In genomic region chr5:110204777-110205176, GRCm38 (mm10) we compare ENCODE assay signal across 9 mouse cellular contexts. TPM values are rescaled to one million over a fixed set of nuclear protein-coding genes. Genes with fewer than 3 reads are reported as not detected.
DNase-seq lines count a peak whose midpoint lies in the region; ATAC-seq and TF ChIP-seq lines count a peak whose summit lies in the region.
"Had no signal": no experiment of that assay in that cellular context is flagged by ENCODE, and none has a peak within 500 bp of the region (broad histone marks: within the 10 kb centered on the region; RNA-seq: fewer than 3 reads in every experiment).

No protein-coding gene starts in this region.

- TF ChIP-seq CTCF in layer of hippocampus, adult 2 months (conservative IDR thresholded peaks at IDR 0.05) = peak; percentile 72
- TF ChIP-seq CTCF in C2C12 (IDR thresholded peaks at IDR 0.05; ENCODE audit: control insufficient read depth, insufficient read depth, insufficient read length) = peak; percentile 10

- intact Hi-C loops in left cerebral cortex, postnatal 10 days (cut with DNase I) = no loop called here

- no peaks in the 10 kb centered on the region for H3K9me3 ChIP-seq in forebrain, embryonic 15.5 days
- H3K9me3 ChIP-seq: hindbrain, embryonic 12.5 days had no signal

- no peaks in the 10 kb centered on the region for H3K79me3 ChIP-seq in C2C12 (ENCODE audit: low read depth)

- H3K4me3 ChIP-seq in layer of hippocampus, adult 2 months = no peak overlapping the region
- no peak overlapping the region for H3K4me3 ChIP-seq in C2C12 (ENCODE audit: insufficient read depth, poor library complexity, severe bottlenecking)
- H3K4me3 ChIP-seq in forebrain, embryonic 15.5 days = no peak overlapping the region
- H3K4me3 ChIP-seq: hindbrain, embryonic 12.5 days had no signal

- no peaks in the 10 kb centered on the region for H3K4me1 ChIP-seq in forebrain, embryonic 15.5 days
- H3K4me1 ChIP-seq: hindbrain, embryonic 12.5 days had no signal

- H3K27me3 ChIP-seq in C2C12 (ENCODE audit: control insufficient read depth, insufficient read depth, insufficient read length) = no peaks in the 10 kb centered on the region
- no peaks in the 10 kb centered on the region for H3K27me3 ChIP-seq in forebrain, embryonic 15.5 days
- H3K27me3 ChIP-seq: hindbrain, embryonic 12.5 days had no signal

- no peak for DNase-seq in layer of hippocampus, adult 2 months (ENCODE audit: low spot score in 2 of 2)
- no peak for DNase-seq in layer of hippocampus, postnatal 36 days
- peak; percentile 11 for DNase-seq in MN1 (ENCODE audit: low spot score)
- no peak for DNase-seq in left cerebral cortex, postnatal 10 days (ENCODE audit: extremely low spot score in 1 of 2, low spot score in 2 of 2)

- H3K9ac ChIP-seq in forebrain, embryonic 15.5 days (replicated peaks) = no peak overlapping the region
- H3K9ac ChIP-seq: hindbrain, embryonic 12.5 days had no signal

- H3K4me2 ChIP-seq in forebrain, embryonic 15.5 days (replicated peaks) = no peak overlapping the region
- H3K4me2 ChIP-seq: hindbrain, embryonic 12.5 days had no signal

- ATAC-seq in megakaryocyte-erythroid progenitor cell, adult 5-6 weeks (replicated peaks; ENCODE audit: low FRiP score, low TSS enrichment, poor library complexity, severe bottlenecking) = peak; percentile 62; the same call in 1 of the 2 replicates
- no peak for ATAC-seq in forebrain, embryonic 15.5 days (replicated peaks)

- WGBS in forebrain, embryonic 15.5 days = 81% methylated on average over 6 of the region's 6 CpGs

- no peak overlapping the region for H3K27ac ChIP-seq in layer of hippocampus, adult 2 months
- H3K27ac ChIP-seq in forebrain, embryonic 15.5 days (replicated peaks) = no peak overlapping the region
- H3K27ac ChIP-seq: hindbrain, embryonic 12.5 days; macrophage had no signal

- H3ac ChIP-seq in C2C12 (ENCODE audit: control insufficient read depth, insufficient read length, low read depth) = no peak overlapping the region

- H3K36me3 ChIP-seq in C2C12 (ENCODE audit: control insufficient read depth, insufficient read depth) = peaks cover 95% of the 10 kb centered on the region
- H3K36me3 ChIP-seq in forebrain, embryonic 15.5 days = peaks cover 92% of the 10 kb centered on the region

- no peaks in the 10 kb centered on the region for H3K79me2 ChIP-seq in C2C12 (ENCODE audit: control insufficient read depth, insufficient read depth)

TF ChIP-seq in C2C12, 6 proteins besides CTCF, POLR2A, EP300 and RAD21:
- TF ChIP-seq MYOD1 (IDR thresholded peaks at IDR 0.05; ENCODE audit: control insufficient read depth, insufficient read length, low read depth) = no peak
- TF ChIP-seq MYOG (IDR thresholded peaks at IDR 0.05; ENCODE audit: control insufficient read depth, extremely low read depth, insufficient read length) = no peak
- no peak for TF ChIP-seq CEBPB (IDR thresholded peaks at IDR 0.05; ENCODE audit: low read depth)
- TF ChIP-seq FOSL1 (IDR thresholded peaks at IDR 0.05; ENCODE audit: insufficient read depth, low read length, poor library complexity, severe bottlenecking) = no peak
- no peak for TF ChIP-seq USF1 (IDR thresholded peaks at IDR 0.05; ENCODE audit: low read depth)
- no peak for TF ChIP-seq MAX (IDR thresholded peaks at IDR 0.05)

RNA-seq across cellular contexts. Expression of gene Ankle2, which starts 26.0 kb away (rescaled TPM):
- total RNA-seq in layer of hippocampus, adult 2 months (2021) = 10 to 100 TPM; 34.7 to 41.3 TPM
- 10 to 100 TPM; 38.6 to 48.2 TPM for total RNA-seq in layer of hippocampus, postnatal 36 days (2021)
- polyA plus RNA-seq in C2C12 (2012; fragmentation: generic; extraction: Trizol) = 12.3 TPM
- 27.2 and 30.6 TPM in 2 replicates for total RNA-seq in megakaryocyte-erythroid progenitor cell, adult 5-6 weeks (2014; fragmentation: Nextera tagmentation)
- 48.1 and 52.9 TPM in 2 replicates for total RNA-seq in megakaryocyte-erythroid progenitor cell, adult 5-6 weeks (2017)
- total RNA-seq in left cerebral cortex, postnatal 10 days (2021) = 10 to 100 TPM; 24.5 to 26.8 TPM
- 26.9 and 28.6 TPM in 2 replicates for polyA plus RNA-seq in forebrain, embryonic 15.5 days (2015; fragmentation: Nextera tagmentation; extraction: Ambion mirVana)

RNA-seq across cellular contexts. Expression of gene Golga3, which starts 28.3 kb away (rescaled TPM):
- total RNA-seq in layer of hippocampus, adult 2 months (2021) = 10 to 100 TPM; 46.0 to 48.2 TPM
- 10 to 100 TPM; 45.5 to 51.6 TPM for total RNA-seq in layer of hippocampus, postnatal 36 days (2021)
- 12.5 TPM for polyA plus RNA-seq in C2C12 (2012; fragmentation: generic; extraction: Trizol)
- 20.2 and 25.2 TPM in 2 replicates for total RNA-seq in megakaryocyte-erythroid progenitor cell, adult 5-6 weeks (2014; fragmentation: Nextera tagmentation)
- 38.9 and 45.3 TPM in 2 replicates for total RNA-seq in megakaryocyte-erythroid progenitor cell, adult 5-6 weeks (2017)
- 10 to 100 TPM; 43.8 to 45.5 TPM for total RNA-seq in left cerebral cortex, postnatal 10 days (2021)
- 21.6 and 21.7 TPM in 2 replicates for polyA plus RNA-seq in forebrain, embryonic 15.5 days (2015; fragmentation: Nextera tagmentation; extraction: Ambion mirVana)
